8 mouse cellular contexts compared by ENCODE assay signal in genomic region chrX:12080095-12080903, GRCm38 (mm10).
DNase-seq lines count a peak whose midpoint lies in the region; ATAC-seq and TF ChIP-seq lines count a peak whose summit lies in the region.

No protein-coding gene starts in this region.

- H3K9ac ChIP-seq in liver, embryonic 11.5 days (ENCODE audit: low read depth, low read length): peak overlapping the region; percentile 76
- H3K9ac ChIP-seq in midbrain, postnatal 0 days (replicated peaks; ENCODE audit: low read length, poor library complexity, severe bottlenecking): peak overlapping the region; percentile 46
- peak overlapping the region; percentile 48; the same call in 1 of the 2 replicates for H3K9ac ChIP-seq in stomach, embryonic 15.5 days

- WGBS in liver, embryonic 11.5 days: 3% methylated on average over 42 of the region's 97 CpGs
- WGBS in midbrain, postnatal 0 days: 4% methylated on average over 18 of the region's 97 CpGs
- WGBS in stomach, embryonic 15.5 days: under 1% methylated on average over 51 of the region's 97 CpGs

- TF ChIP-seq POLR2A in cortical plate, adult 2 months (IDR thresholded peaks at IDR 0.05; ENCODE audit: extremely low read depth, insufficient read depth, low read length): peak; percentile 69; the same call in 1 of the 2 replicates

- peak overlapping the region; percentile 87 for H3K27ac ChIP-seq in cortical plate, adult 2 months (ENCODE audit: insufficient read depth, low read length)
- peak overlapping the region; percentile 80 for H3K27ac ChIP-seq in liver, embryonic 11.5 days (ENCODE audit: low read depth, low read length)
- peak overlapping the region; percentile 68 for H3K27ac ChIP-seq in midbrain, postnatal 0 days (ENCODE audit: low read depth, low read length)
- H3K27ac ChIP-seq in stomach, embryonic 15.5 days: peak overlapping the region; percentile 91

- peaks cover 93% of the 10 kb centered on the region for H3K27me3 ChIP-seq in liver, embryonic 11.5 days (replicated peaks; ENCODE audit: control insufficient read depth, insufficient read depth, low read length)
- H3K27me3 ChIP-seq in midbrain, postnatal 0 days (ENCODE audit: insufficient read depth, low read length): peaks cover 26% of the 10 kb centered on the region; the same call in 1 of the 2 replicates
- H3K27me3 ChIP-seq in stomach, embryonic 15.5 days (replicated peaks): peaks cover 46% of the 10 kb centered on the region

- DNase-seq in right cerebral cortex, adult 18-20 months: peak; percentile 50
- no peak for DNase-seq in right cerebral cortex, adult 2 months (ENCODE audit: low spot score in 2 of 2)
- DNase-seq in heart, adult 18-20 months: peak; percentile 74 to 77
- peak; percentile 57 for DNase-seq in kidney, adult 11 months
- DNase-seq in liver, embryonic 11.5 days (ENCODE audit: low spot score): peak; percentile 67
- DNase-seq in midbrain, postnatal 0 days (ENCODE audit: low spot score): peak; percentile 50

- ATAC-seq in liver, embryonic 11.5 days (replicated peaks; ENCODE audit: low FRiP score): peak; percentile 66
- ATAC-seq in midbrain, postnatal 0 days (ENCODE audit: low FRiP score): peak; percentile 38
- ATAC-seq in stomach, embryonic 15.5 days (ENCODE audit: insufficient read depth, low FRiP score, low read depth): peak; percentile 31; the same call in 1 of the 2 replicates

- H3K4me3 ChIP-seq in cortical plate, adult 2 months (ENCODE audit: insufficient read depth, low read length): peak overlapping the region; percentile 58
- H3K4me3 ChIP-seq in liver, embryonic 11.5 days (ENCODE audit: low read depth, low read length): peak overlapping the region; percentile 74
- H3K4me3 ChIP-seq in midbrain, postnatal 0 days (ENCODE audit: low read depth, low read length): peak overlapping the region; percentile 50
- H3K4me3 ChIP-seq in stomach, embryonic 15.5 days (replicated peaks): peak overlapping the region; percentile 62

- H3K9me3 ChIP-seq in liver, embryonic 11.5 days (ENCODE audit: control insufficient read depth, low read length): no peaks in the 10 kb centered on the region
- H3K9me3 ChIP-seq in midbrain, postnatal 0 days (ENCODE audit: low read length): no peaks in the 10 kb centered on the region
- H3K9me3 ChIP-seq in stomach, embryonic 15.5 days: no peaks in the 10 kb centered on the region

- no peak for TF ChIP-seq CTCF in cortical plate, adult 2 months (IDR thresholded peaks at IDR 0.05; ENCODE audit: extremely low read depth, insufficient read depth, low read length)
- no peak for TF ChIP-seq CTCF in midbrain, postnatal 0 days (IDR thresholded peaks at IDR 0.05)

- H3K36me3 ChIP-seq in liver, embryonic 11.5 days (ENCODE audit: control insufficient read depth, insufficient read depth, low read length): no peaks in the 10 kb centered on the region
- H3K36me3 ChIP-seq in midbrain, postnatal 0 days (ENCODE audit: insufficient read depth, low read length): no peaks in the 10 kb centered on the region
- H3K36me3 ChIP-seq in stomach, embryonic 15.5 days: no peaks in the 10 kb centered on the region

- peak overlapping the region; percentile 85 for H3K4me2 ChIP-seq in liver, embryonic 11.5 days
- H3K4me2 ChIP-seq in midbrain, postnatal 0 days (ENCODE audit: low read depth, low read length, poor library complexity, severe bottlenecking): peak overlapping the region; percentile 75
- H3K4me2 ChIP-seq in stomach, embryonic 15.5 days: peak overlapping the region; percentile 79

- no peaks in the 10 kb centered on the region for H3K4me1 ChIP-seq in cortical plate, adult 2 months (ENCODE audit: control insufficient read depth, insufficient read depth, low read length)
- H3K4me1 ChIP-seq in liver, embryonic 11.5 days (replicated peaks; ENCODE audit: control insufficient read depth, insufficient read depth, low read length): peaks cover 6% of the 10 kb centered on the region
- H3K4me1 ChIP-seq in midbrain, postnatal 0 days (ENCODE audit: insufficient read depth, low read length): no peaks in the 10 kb centered on the region
- peaks cover 19% of the 10 kb centered on the region; the same call in 1 of the 2 replicates for H3K4me1 ChIP-seq in stomach, embryonic 15.5 days

Comparison
In these comparisons a context has a peak if more than half of its experiments do, and no peak if none do; other contexts are left out.
1. DNase-seq: peak in right cerebral cortex, adult 18-20 months (single experiment), heart, adult 18-20 months (2 of 2), kidney, adult 11 months (single experiment), liver, embryonic 11.5 days (single experiment) and midbrain, postnatal 0 days (single experiment); none in right cerebral cortex, adult 2 months (0 of 2).
2. Peak in every context shown above with its lines, with median percentiles within 50 percentile points of each other: H3K27ac ChIP-seq, H3K4me3 ChIP-seq, ATAC-seq, H3K4me2 ChIP-seq and H3K9ac ChIP-seq.